Mouse (Mus musculus): ENCODE measurements around the gene Pilrb2. TPM values are rescaled to one million over a fixed set of nuclear protein-coding genes. Genes with fewer than 3 reads are reported as not detected.
A peak's percentile ranks its signal among the peaks of the same experiment; 100 is the strongest.
"Not testable (repeated sequence)": the region's sequence is repeated elsewhere in the genome, so short reads cannot be mapped to it uniquely, and the experiment has no call there.

Pilrb2 gene
- 0.57 TPM in 1 of 2 replicates, not detected in the other for polyA plus RNA-seq (2014; fragmentation: Nextera tagmentation; extraction: Ambion mirVana)

- H3K4me1 ChIP-seq (ENCODE audit: control insufficient read depth, insufficient read depth, low read length); ATAC-seq (ENCODE audit: low FRiP score, low TSS enrichment); H3K9me3 ChIP-seq (ENCODE audit: control insufficient read depth, low read length); H3K9ac ChIP-seq (replicated peaks; ENCODE audit: low read length); DNase-seq; H3K27me3 ChIP-seq (ENCODE audit: control insufficient read depth, insufficient read depth, low read length); H3K36me3 ChIP-seq (ENCODE audit: control insufficient read depth, insufficient read depth, low read length); H3K4me3 ChIP-seq (replicated peaks; ENCODE audit: low read depth, low read length); H3K27ac ChIP-seq (replicated peaks; ENCODE audit: low read depth, low read length); H3K4me2 ChIP-seq (ENCODE audit: low read length): not testable (repeated sequence)
- WGBS = 67% methylated on average over 2 of the region's 3 CpGs
Measured at GRCm38 (mm10) chr5:137871644-137872380, at the start of gene Pilrb2. TSS of gene Pilrb2 (minus strand) at chr5:137871815.

- 81% methylated on average over 6 of the region's 6 CpGs for WGBS
- Histone ChIP-seq H3K9ac (replicated peaks; ENCODE audit: low read length) (no peak overlapping the region), H3K36me3 (ENCODE audit: control insufficient read depth, insufficient read depth, low read length) (no peaks in the 10 kb centered on the region), H3K4me3 (replicated peaks; ENCODE audit: low read depth, low read length) (no peak overlapping the region), H3K4me1 (ENCODE audit: control insufficient read depth, insufficient read depth, low read length) (no peaks in the 10 kb centered on the region), H3K27me3 (ENCODE audit: control insufficient read depth, insufficient read depth, low read length) (no peaks in the 10 kb centered on the region), H3K27ac (replicated peaks; ENCODE audit: low read depth, low read length) (no peak overlapping the region), H3K4me2 (ENCODE audit: low read length) (no peak overlapping the region), H3K9me3 (ENCODE audit: control insufficient read depth, low read length) (no peaks in the 10 kb centered on the region)
- no peak for ATAC-seq (ENCODE audit: low FRiP score, low TSS enrichment)
- no peak for DNase-seq
Measured at GRCm38 (mm10) chr5:137915550-137915949, 43.9 kb upstream of the Pilrb2 start.

GRCm38 (mm10) chr5:137914508-137914907, 42.9 kb upstream of the Pilrb2 start:
- H3K9ac ChIP-seq (replicated peaks; ENCODE audit: low read length) = no peak overlapping the region
- peak; percentile 2 for DNase-seq
- no peak overlapping the region for H3K4me3 ChIP-seq (replicated peaks; ENCODE audit: low read depth, low read length)
- no peaks in the 10 kb centered on the region for H3K9me3 ChIP-seq (ENCODE audit: control insufficient read depth, low read length)
- H3K27me3 ChIP-seq (ENCODE audit: control insufficient read depth, insufficient read depth, low read length) = no peaks in the 10 kb centered on the region
- no peak for ATAC-seq (ENCODE audit: low FRiP score, low TSS enrichment)
- no peak overlapping the region for H3K27ac ChIP-seq (replicated peaks; ENCODE audit: low read depth, low read length)
- H3K4me2 ChIP-seq (ENCODE audit: low read length) = no peak overlapping the region
- H3K4me1 ChIP-seq (ENCODE audit: control insufficient read depth, insufficient read depth, low read length) = no peaks in the 10 kb centered on the region
- no peaks in the 10 kb centered on the region for H3K36me3 ChIP-seq (ENCODE audit: control insufficient read depth, insufficient read depth, low read length)

- no peaks in the 10 kb centered on the region for H3K36me3 ChIP-seq (ENCODE audit: control insufficient read depth, insufficient read depth, low read length)
- H3K9me3 ChIP-seq (ENCODE audit: control insufficient read depth, low read length) = no peaks in the 10 kb centered on the region
- no peak overlapping the region for H3K27ac ChIP-seq (replicated peaks; ENCODE audit: low read depth, low read length)
- 90% methylated on average over 3 of the region's 3 CpGs for WGBS
- H3K4me3 ChIP-seq (replicated peaks; ENCODE audit: low read depth, low read length) = no peak overlapping the region
- H3K9ac ChIP-seq (replicated peaks; ENCODE audit: low read length) = no peak overlapping the region
- ATAC-seq (ENCODE audit: low FRiP score, low TSS enrichment) (no peak), DNase-seq (no peak)
- H3K4me2 ChIP-seq (ENCODE audit: low read length) = no peak overlapping the region
- H3K4me1 ChIP-seq (ENCODE audit: control insufficient read depth, insufficient read depth, low read length) = no peaks in the 10 kb centered on the region
- no peaks in the 10 kb centered on the region for H3K27me3 ChIP-seq (ENCODE audit: control insufficient read depth, insufficient read depth, low read length)
Measured at GRCm38 (mm10) chr5:137909564-137910262, 38.1 kb upstream of the Pilrb2 start.

- Histone ChIP-seq H3K4me1 (ENCODE audit: control insufficient read depth, insufficient read depth, low read length) (no peaks in the 10 kb centered on the region), H3K27ac (replicated peaks; ENCODE audit: low read depth, low read length) (no peak overlapping the region), H3K9me3 (ENCODE audit: control insufficient read depth, low read length) (no peaks in the 10 kb centered on the region), H3K9ac (replicated peaks; ENCODE audit: low read length) (no peak overlapping the region), H3K36me3 (ENCODE audit: control insufficient read depth, insufficient read depth, low read length) (no peaks in the 10 kb centered on the region), H3K4me2 (ENCODE audit: low read length) (no peak overlapping the region), H3K4me3 (replicated peaks; ENCODE audit: low read depth, low read length) (no peak overlapping the region), H3K27me3 (ENCODE audit: control insufficient read depth, insufficient read depth, low read length) (no peaks in the 10 kb centered on the region)
- DNase-seq (no peak), ATAC-seq (ENCODE audit: low FRiP score, low TSS enrichment) (no peak)
- WGBS = 85% methylated on average over 1 of the region's 1 CpGs
Measured at GRCm38 (mm10) chr5:137897812-137898211, 26.2 kb upstream of the Pilrb2 start.

- 61% methylated on average over 1 of the region's 1 CpGs for WGBS
- no peaks in the 10 kb centered on the region for H3K27me3 ChIP-seq (ENCODE audit: control insufficient read depth, insufficient read depth, low read length)
- no peaks in the 10 kb centered on the region for H3K4me1 ChIP-seq (ENCODE audit: control insufficient read depth, insufficient read depth, low read length)
- no peak for ATAC-seq (ENCODE audit: low FRiP score, low TSS enrichment)
- H3K9me3 ChIP-seq (ENCODE audit: control insufficient read depth, low read length) = no peaks in the 10 kb centered on the region
- H3K4me3 ChIP-seq (replicated peaks; ENCODE audit: low read depth, low read length) = no peak overlapping the region
- no peaks in the 10 kb centered on the region for H3K36me3 ChIP-seq (ENCODE audit: control insufficient read depth, insufficient read depth, low read length)
- H3K9ac ChIP-seq (replicated peaks; ENCODE audit: low read length) = no peak overlapping the region
- H3K27ac ChIP-seq (replicated peaks; ENCODE audit: low read depth, low read length) = no peak overlapping the region
- peak; percentile 15 for DNase-seq
- H3K4me2 ChIP-seq (ENCODE audit: low read length) = no peak overlapping the region
Measured at GRCm38 (mm10) chr5:137892954-137893353, 21.3 kb upstream of the Pilrb2 start.

- no peak for DNase-seq
- ATAC-seq (ENCODE audit: low FRiP score, low TSS enrichment) = no peak
- H3K27me3 ChIP-seq (ENCODE audit: control insufficient read depth, insufficient read depth, low read length) = no peaks in the 10 kb centered on the region
Measured at GRCm38 (mm10) chr5:137887666-137888065, 16.1 kb upstream of the Pilrb2 start.

GRCm38 (mm10) chr5:137885894-137886293, 14.3 kb upstream of the Pilrb2 start:
- no peak overlapping the region for H3K4me3 ChIP-seq (replicated peaks; ENCODE audit: low read depth, low read length)
- DNase-seq = peak; percentile 77
- H3K4me1 ChIP-seq (ENCODE audit: control insufficient read depth, insufficient read depth, low read length) = no peaks in the 10 kb centered on the region
- no peak overlapping the region for H3K4me2 ChIP-seq (ENCODE audit: low read length)
- H3K27me3 ChIP-seq (ENCODE audit: control insufficient read depth, insufficient read depth, low read length) = no peaks in the 10 kb centered on the region
- whole genome bisulfite sequencing = 13% methylated on average over 2 of the region's 2 CpGs
- no peak for ATAC-seq (ENCODE audit: low FRiP score, low TSS enrichment)
- H3K9ac ChIP-seq (replicated peaks; ENCODE audit: low read length) = no peak overlapping the region
- no peaks in the 10 kb centered on the region for H3K36me3 ChIP-seq (ENCODE audit: control insufficient read depth, insufficient read depth, low read length)
- no peak overlapping the region for H3K27ac ChIP-seq (replicated peaks; ENCODE audit: low read depth, low read length)
- H3K9me3 ChIP-seq (ENCODE audit: control insufficient read depth, low read length) = no peaks in the 10 kb centered on the region

More at GRCm38 (mm10) chr5:137887666-137888065, 16.1 kb upstream of the Pilrb2 start:
- no peaks in the 10 kb centered on the region for H3K36me3 ChIP-seq (ENCODE audit: control insufficient read depth, insufficient read depth, low read length)
- H3K9me3 ChIP-seq (ENCODE audit: control insufficient read depth, low read length) = no peaks in the 10 kb centered on the region
- 88% methylated on average over 1 of the region's 1 CpGs for WGBS
- H3K4me1 ChIP-seq (ENCODE audit: control insufficient read depth, insufficient read depth, low read length) = no peaks in the 10 kb centered on the region
- H3K27ac ChIP-seq (replicated peaks; ENCODE audit: low read depth, low read length) = no peak overlapping the region
- H3K4me3 ChIP-seq (replicated peaks; ENCODE audit: low read depth, low read length) = no peak overlapping the region
- H3K4me2 ChIP-seq (ENCODE audit: low read length) = no peak overlapping the region
- no peak overlapping the region for H3K9ac ChIP-seq (replicated peaks; ENCODE audit: low read length)

- no peak overlapping the region for H3K27ac ChIP-seq (replicated peaks; ENCODE audit: low read depth, low read length)
- H3K36me3 ChIP-seq (ENCODE audit: control insufficient read depth, insufficient read depth, low read length) = no peaks in the 10 kb centered on the region
- H3K9ac ChIP-seq (replicated peaks; ENCODE audit: low read length) = no peak overlapping the region
- H3K9me3 ChIP-seq (ENCODE audit: control insufficient read depth, low read length) = no peaks in the 10 kb centered on the region
- ATAC-seq (ENCODE audit: low FRiP score, low TSS enrichment) (no peak), DNase-seq (no peak)
- no peaks in the 10 kb centered on the region for H3K4me1 ChIP-seq (ENCODE audit: control insufficient read depth, insufficient read depth, low read length)
- H3K4me3 ChIP-seq (replicated peaks; ENCODE audit: low read depth, low read length) = no peak overlapping the region
- 91% methylated on average over 3 of the region's 3 CpGs for WGBS
- H3K4me2 ChIP-seq (ENCODE audit: low read length) = no peak overlapping the region
- H3K27me3 ChIP-seq (ENCODE audit: control insufficient read depth, insufficient read depth, low read length) = no peaks in the 10 kb centered on the region
Measured at GRCm38 (mm10) chr5:137883345-137883744, 11.7 kb upstream of the Pilrb2 start.
